Mouse (Mus musculus) olfactory bulb, adult 2 months (tissue): ENCODE results near the gene Rest.

Source experiments
- CTCF ChIP-seq: fragments of 200-500 bp; IDR thresholded peaks from 2 replicates; pipeline ENCODE4 v1.5.1; 2012; ENCODE audit warnings: low read depth, mild to moderate bottlenecking, low read length, moderate library complexity; ENCODE audit not compliant: insufficient read depth
- POLR2A ChIP-seq: fragments of 200-500 bp; IDR thresholded peaks from 2 replicates; pipeline ENCODE4 v1.6.1; 2012; ENCODE audit warnings: mild to moderate bottlenecking, low read depth, low read length, moderate library complexity; ENCODE audit not compliant: insufficient read depth

- TF ChIP-seq CTCF: no peak
- no peak for TF ChIP-seq POLR2A
Observed at GRCm38 (mm10) chr5:77292803-77293522, 27.7 kb downstream of the Rest start.
